Mouse (Mus musculus) myocyte (in vitro differentiated cells): ENCODE measurements around the gene Aen.

Source experiments
- E2F4 ChIP-seq: IDR thresholded peaks from one replicate; pipeline ENCODE4 v1.6.1; 2011; ENCODE audit warnings: mild to moderate bottlenecking, control low read depth, moderate library complexity; ENCODE audit not compliant: insufficient read depth
- MAX ChIP-seq: IDR thresholded peaks from one replicate; pipeline ENCODE4 v1.6.1; 2011; ENCODE audit warnings: low read depth, mild to moderate bottlenecking, control low read depth
- MYOD1 ChIP-seq, 3 experiments: IDR thresholded peaks; one replicate each; pipeline ENCODE4 v1.6.1; 2011; ENCODE audit warnings: control low read depth in 2 of 3, low read depth in 2 of 3, mild to moderate bottlenecking in 2 of 3, moderate library complexity in 1 of 3; ENCODE audit not compliant: insufficient read length in 2 of 3, control insufficient read depth in 1 of 3
- MYOG ChIP-seq, 3 experiments: IDR thresholded peaks; one replicate each; pipeline ENCODE4 v1.6.1; 2011; ENCODE audit warnings: control low read depth in 2 of 3, low read depth in 2 of 3, mild to moderate bottlenecking in 2 of 3; ENCODE audit not compliant: insufficient read length in 2 of 3, control insufficient read depth in 1 of 3, insufficient read depth in 1 of 3
- POLR2A ChIP-seq: IDR thresholded peaks from one replicate; pipeline ENCODE4 v1.6.1; 2011; ENCODE audit warnings: low read depth, mild to moderate bottlenecking, control low read depth, moderate library complexity; ENCODE audit not compliant: insufficient read length
- POLR2AphosphoS2 ChIP-seq: IDR thresholded peaks from one replicate; pipeline ENCODE4 v1.6.1; 2011; ENCODE audit warnings: low read depth, control low read depth; ENCODE audit not compliant: insufficient read length
- REST ChIP-seq: IDR thresholded peaks from one replicate; pipeline ENCODE4 v1.6.1; 2011; ENCODE audit warnings: mild to moderate bottlenecking, control low read depth, moderate library complexity; ENCODE audit not compliant: insufficient read depth, insufficient read length
- TCF12 ChIP-seq: IDR thresholded peaks from one replicate; pipeline ENCODE4 v1.6.1; 2011; ENCODE audit warnings: mild to moderate bottlenecking, control low read depth; ENCODE audit not compliant: poor library complexity, insufficient read depth, severe bottlenecking
- USF1 ChIP-seq: IDR thresholded peaks from one replicate; pipeline ENCODE4 v1.6.1; 2011; ENCODE audit warnings: low read depth, mild to moderate bottlenecking, control low read depth, moderate library complexity

DNA sequence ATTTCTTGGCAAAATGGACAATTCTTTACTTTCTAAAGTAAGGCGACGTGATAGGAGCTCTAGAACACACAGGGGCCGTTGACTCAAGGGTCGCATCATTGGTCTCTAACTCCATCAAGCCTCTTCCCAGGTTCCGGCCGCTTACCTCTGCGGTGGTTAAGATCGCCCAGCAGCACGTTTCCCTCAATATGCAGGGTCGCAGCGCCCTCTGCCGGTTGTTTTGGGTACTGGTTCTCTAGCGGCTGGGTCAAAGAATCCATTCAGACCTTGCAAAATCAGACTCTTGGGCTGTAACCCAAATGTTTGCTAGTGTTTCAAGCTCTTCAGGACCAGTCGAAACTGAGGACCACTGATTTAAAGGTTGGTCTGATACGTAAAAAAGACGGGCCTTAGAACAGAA is 5.0 kb upstream of the Aen start:
- TF ChIP-seq MYOG (IDR thresholded peaks at IDR 0.05; ENCODE audit: control insufficient read depth in 1 of 3, insufficient read depth in 1 of 3, insufficient read length in 2 of 3, low read depth in 2 of 3): no peak
- TF ChIP-seq POLR2A: no peak
- TF ChIP-seq MYOD1 (IDR thresholded peaks at IDR 0.05; ENCODE audit: control insufficient read depth in 1 of 3, insufficient read length in 2 of 3, low read depth in 2 of 3): no peak
- no peak for TF ChIP-seq E2F4
- no peak for TF ChIP-seq POLR2AphosphoS2
- no peak for TF ChIP-seq MAX
- TF ChIP-seq TCF12: no peak
- no peak for TF ChIP-seq USF1
- no peak for TF ChIP-seq REST
